Mouse (Mus musculus): ENCODE results near the gene Ninj2.
A peak's percentile ranks its signal among the peaks of the same experiment; 100 is the strongest.

Gene Ninj2

DNA sequence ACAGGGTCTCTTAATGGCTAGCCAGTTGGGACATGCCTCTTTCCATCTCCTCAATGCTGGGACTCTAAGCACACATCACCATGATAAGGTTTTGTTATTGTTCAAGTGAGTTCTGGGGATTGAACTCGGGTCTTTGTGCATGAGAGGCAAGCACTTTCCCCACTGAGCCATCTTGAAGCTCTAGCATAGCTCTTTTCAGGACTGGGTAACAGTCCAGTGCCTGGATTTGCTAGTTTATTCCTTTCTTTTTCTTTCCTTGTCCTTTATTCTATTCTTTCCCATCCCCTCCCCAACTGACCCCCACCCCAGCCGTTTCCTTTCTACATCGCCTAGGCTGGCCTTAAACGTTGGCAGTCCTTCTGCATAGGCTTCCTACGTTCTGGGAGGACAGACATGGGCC, 1.9 kb downstream of the Ninj2 start:
- no peak for DNase-seq

DNA sequence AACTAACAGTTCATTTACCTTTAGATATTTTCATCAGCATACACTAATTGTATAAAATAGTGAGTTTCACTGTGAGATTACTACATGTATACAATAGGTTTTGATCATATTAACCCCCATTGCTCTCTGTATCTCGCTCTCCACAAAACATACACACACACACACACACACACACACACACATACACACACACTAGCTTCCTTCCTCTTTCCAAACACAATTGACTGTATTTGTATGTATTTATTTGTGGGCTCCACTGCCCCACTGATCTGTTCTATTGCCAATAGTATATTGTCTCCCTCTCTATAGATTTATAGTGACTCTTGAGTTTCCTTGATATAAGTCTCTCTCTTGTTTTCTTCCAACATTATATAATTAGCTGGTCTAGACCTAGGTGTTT, 2.4 kb downstream of the Ninj2 start:
- DNase-seq: no peak

DNA sequence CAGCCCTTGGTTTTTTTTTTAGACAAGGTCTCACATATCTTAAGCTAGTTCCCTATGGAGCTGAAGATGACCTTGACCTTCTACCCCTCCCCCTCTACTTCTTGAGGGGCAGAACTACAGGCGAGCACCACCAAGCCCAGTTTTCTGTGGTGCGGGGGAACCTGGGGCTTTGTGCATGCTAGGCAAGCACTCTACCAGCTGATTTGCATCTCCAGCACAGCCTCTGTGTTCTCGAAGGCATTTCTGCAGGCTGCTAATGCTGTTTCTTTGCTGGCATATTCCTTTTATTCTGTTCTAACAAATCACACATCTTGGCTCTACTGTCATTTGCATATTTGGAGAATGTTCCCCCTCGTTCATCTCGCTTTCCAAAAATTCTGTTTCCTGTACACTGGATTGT, 6.2 kb downstream of the Ninj2 start:
- no peak for DNase-seq

- DNase-seq: no peak
Measured at GRCm38 (mm10) chr6:120101221-120101620, 8.1 kb downstream of the Ninj2 start.

GRCm38 (mm10) chr6:120101996-120102395, 8.8 kb downstream of the Ninj2 start:
- DNase-seq: no peak

DNA sequence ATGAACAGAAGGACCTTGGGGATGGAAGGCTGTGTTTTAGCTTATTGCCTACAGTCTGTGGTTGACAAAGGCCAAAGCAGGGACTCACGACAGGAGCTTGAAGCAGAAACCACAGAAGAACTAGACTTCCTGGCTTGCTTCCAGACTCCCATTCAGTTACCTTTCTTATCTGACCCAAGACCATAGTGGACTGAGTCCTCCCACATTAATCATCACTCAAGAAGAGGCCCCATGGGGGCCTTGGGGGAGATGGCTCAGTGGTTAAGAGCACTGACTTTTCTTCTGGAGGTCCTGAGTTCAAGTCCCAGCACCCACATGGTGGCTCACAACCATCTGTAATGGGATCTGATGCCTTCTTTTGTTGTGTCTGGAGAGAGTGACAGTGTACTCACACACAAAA, 10.0 kb downstream of the Ninj2 start:
- DNase-seq: no peak

DNA sequence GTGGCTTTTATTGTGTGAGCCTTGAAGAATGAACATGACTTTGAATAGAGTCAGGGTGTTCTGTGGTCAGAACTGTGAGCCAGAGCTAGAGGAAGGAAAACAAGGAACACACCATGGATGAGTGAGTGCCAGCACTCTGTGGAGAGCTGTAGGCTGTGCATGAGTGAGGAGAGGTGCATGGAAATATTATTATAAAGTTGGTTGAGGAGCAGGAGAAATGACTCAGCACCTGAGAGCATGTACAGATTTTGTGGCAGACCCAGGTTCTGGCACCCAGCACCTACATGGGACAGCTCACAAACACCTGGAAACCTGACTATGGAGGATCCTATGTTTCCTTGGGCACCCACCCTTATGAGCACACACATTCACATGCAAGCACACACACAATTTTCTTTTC, 11.9 kb downstream of the Ninj2 start:
- no peak for DNase-seq

GRCm38 (mm10) chr6:120107586-120107985, 14.4 kb downstream of the Ninj2 start:
- DNase-seq: no peak

DNA sequence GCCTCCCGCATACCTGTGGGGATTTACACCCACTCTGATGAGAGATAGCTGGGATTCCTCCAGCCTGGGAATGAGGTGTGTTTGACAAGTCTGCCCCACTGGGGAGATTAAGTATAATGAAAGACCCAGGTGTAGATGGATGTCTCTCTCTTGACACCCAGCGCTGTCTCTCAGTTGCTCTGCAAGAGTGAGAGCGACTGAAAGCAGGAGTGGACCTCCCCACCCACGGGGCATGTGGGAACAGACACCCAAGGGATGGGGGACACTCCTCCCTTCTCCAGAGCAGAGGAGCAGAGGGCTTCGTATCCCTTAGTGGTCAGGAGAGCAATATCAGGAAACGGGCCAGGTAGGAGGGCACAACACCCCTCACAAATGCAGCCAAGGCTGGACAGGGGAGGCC, 14.9 kb downstream of the Ninj2 start:
- no peak for DNase-seq

- peak; percentile 25 for DNase-seq
Measured at GRCm38 (mm10) chr6:120109173-120109572, 16.0 kb downstream of the Ninj2 start.

DNA sequence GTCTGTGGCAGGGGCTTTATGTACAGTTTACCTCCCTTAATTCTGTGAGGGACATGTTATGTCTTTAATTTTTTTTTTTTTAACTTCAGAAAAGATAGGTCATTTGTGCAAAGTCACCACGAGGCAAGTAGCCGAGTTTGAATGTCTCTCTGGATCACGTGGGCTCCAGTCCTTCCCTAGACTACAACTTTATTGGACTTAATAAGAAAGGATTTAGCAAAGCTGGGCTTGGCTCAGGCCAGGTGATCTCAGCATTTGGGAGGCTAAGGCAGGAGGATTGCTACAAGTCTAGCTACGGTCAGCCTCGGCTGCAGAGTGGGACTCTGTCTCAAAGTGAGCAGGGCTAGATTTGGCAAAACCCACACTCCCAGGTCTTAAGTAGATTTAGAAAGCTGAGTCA, 16.8 kb downstream of the Ninj2 start:
- DNase-seq: no peak

DNA sequence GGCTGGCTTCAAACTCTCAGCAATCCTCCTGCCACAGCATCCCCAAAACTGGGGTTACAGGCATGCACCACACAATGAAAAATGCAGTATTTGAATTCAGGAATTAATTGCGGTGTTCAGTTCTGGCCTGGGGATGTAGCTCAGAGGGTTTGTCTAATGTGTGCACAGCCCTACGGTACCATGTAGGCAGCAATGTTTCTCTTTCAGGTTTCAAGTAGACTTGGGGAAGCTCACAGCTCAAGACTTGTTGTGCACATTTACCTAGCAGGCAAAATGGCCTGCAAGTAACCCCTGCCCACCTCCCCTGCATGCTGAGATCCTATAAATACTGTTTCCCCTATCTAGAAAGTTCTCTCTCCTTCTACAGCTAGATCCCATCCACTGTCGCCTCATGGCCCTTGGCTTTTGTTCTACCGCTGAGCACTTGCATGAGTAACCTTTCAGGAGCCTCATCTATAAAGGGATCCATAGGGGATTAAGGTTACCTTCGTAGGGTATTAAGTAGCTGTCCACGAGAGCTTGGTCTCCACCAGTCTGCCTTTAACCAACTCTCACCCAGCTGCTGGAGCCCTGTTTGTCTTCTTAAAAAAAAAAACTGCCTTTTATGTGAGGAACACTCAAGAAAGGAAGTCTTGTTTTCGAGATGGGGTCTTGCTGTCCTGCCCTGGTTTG, 17.7 kb downstream of the Ninj2 start:
- no peak for DNase-seq

DNA sequence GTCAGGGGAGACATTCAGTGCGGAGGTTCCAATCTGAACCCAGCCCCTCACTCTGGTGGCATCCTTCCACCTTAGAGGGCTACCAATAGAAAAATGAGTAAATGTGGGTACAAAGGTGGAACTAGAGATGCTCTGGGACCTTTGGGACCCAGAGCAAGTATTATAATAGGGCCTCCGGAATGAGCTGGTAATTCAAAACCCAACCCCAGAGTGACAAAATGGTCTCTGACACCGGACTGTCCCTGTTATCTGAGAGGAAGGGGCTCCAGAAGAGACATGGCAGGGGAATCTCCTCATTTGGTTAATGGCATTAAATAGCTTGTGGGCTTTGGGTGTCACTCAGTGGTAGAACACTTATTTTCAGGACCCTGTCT, 18.2 kb downstream of the Ninj2 start:
- DNase-seq: no peak

GRCm38 (mm10) chr6:120111984-120112803, 19.0 kb downstream of the Ninj2 start:
- no peak for DNase-seq

GRCm38 (mm10) chr6:120113856-120114255, 20.7 kb downstream of the Ninj2 start:
- DNase-seq: no peak

DNA sequence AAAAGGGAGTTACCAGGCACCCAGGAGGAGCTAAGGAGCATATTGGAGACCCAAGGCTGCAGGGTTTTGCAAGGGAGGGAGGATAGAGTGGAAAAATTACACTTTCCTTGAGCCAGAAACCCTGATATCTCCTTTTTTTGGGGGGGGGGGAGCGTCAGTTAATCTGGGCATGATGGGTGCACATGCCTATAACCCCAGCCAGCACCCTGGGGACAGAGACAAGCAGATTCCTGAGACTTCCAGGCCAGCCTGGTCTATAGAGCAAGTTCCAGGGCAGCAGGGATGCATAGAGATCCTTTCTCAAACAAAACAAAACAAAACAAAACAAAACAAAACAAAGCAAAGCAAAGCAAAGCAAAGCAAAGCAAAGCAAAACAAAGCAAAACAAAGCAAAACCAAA, 21.1 kb downstream of the Ninj2 start:
- DNase-seq: no peak

GRCm38 (mm10) chr6:120114698-120115097, 21.5 kb downstream of the Ninj2 start:
- no peak for DNase-seq

GRCm38 (mm10) chr6:120115443-120115842, 22.3 kb downstream of the Ninj2 start:
- no peak for DNase-seq

DNA sequence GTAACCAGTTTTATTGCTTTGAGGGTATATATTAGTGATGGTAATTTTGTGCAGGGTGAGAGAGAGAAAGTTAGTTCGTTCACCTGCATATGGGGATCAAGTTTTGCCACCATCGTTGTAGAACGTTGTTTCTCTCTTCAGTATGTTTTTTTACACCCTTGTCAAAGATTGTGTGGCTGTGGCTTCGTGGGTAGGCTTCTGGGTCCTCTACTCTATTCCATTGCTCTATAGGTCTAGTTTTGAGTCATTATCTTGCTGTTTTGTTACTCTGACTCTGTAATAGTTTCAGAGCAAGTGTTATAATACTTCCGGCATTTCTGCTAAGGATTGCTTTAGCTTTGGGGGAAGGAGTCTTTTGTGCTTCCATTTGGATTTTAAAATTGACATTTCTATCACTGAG, 26.7 kb downstream of the Ninj2 start:
- DNase-seq: no peak

- DNase-seq: no peak
Measured at GRCm38 (mm10) chr6:120124688-120125087, 31.5 kb downstream of the Ninj2 start.

DNA sequence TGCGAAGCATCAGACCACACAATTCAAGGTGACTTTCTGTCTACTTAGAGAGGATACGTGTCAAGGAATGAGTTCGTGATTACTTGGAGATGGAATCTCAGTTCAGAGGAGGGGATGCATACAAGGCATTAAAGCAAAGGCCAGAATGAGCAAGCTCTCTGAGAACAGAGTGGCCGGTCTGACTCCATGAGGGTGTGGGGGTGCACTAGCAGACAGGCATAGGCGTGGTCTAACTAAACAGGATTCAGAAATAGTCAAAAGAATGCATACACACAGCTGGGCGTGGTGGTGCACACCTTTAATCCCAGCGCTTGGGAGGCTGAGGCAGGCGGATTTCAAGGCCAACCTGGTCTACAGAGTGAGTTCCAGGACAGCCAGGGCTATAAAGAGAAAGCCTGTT, 33.3 kb downstream of the Ninj2 start:
- no peak for DNase-seq

- no peak for DNase-seq
Measured at GRCm38 (mm10) chr6:120127321-120127720, 34.2 kb downstream of the Ninj2 start.

GRCm38 (mm10) chr6:120134748-120135147, 41.6 kb downstream of the Ninj2 start:
- DNase-seq: no peak

DNA sequence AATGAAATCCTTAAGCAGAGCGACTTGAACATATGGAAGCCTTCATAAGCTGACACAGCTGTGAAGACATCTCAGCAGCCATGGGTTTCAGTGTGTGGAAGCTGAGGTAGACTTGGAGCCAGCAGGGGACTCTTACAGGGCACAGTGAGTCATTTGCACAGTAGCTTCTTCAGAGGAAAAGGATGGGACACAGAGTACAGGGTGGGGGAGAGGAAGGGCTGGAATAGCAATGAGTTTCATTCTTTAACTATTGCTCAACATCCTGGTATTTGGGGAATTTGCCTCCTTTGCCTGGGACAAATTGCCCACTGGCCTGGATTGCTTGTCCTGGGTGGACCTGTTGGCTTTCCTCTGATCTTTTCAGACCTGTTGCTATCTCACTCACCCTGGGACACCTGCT, 52.3 kb downstream of the Ninj2 start:
- DNase-seq: no peak

DNA sequence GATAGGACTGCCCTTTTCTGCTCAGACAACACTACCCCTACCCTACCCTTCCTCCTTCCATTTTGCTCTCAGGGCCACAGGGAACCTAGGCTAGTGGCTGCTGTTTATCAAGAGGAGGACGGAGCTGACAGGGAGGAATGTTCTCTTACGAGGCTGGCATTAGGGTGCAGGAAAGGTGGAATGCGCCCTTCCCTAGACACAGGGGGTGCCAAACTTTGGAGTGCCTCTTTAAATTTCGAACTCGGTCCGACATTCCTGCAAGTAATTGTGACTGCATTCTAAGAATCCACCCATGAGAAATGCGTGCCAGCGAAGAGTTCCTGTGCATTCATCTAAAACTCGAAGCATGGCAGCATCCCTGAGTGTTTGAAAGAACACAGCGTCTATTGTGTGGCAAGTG, 53.5 kb downstream of the Ninj2 start:
- no peak for DNase-seq
